Mouse (Mus musculus) thymus, adult 2 months (tissue): ENCODE data around the gene Pex13.

Experiments used
- CTCF ChIP-seq: fragments of 200-500 bp; IDR thresholded peaks from 2 replicates; pipeline ENCODE4 v1.5.1; 2012; ENCODE audit warnings: mild to moderate bottlenecking, control low read depth, low read length, moderate library complexity, borderline replicate concordance; ENCODE audit not compliant: control insufficient read depth, poor library complexity, insufficient read depth; ENCODE audit errors: extremely low read depth
- POLR2A ChIP-seq: fragments of 200-500 bp; IDR thresholded peaks from 2 replicates; pipeline ENCODE4 v1.6.1; 2012; ENCODE audit warnings: mild to moderate bottlenecking, low read length, control low read depth, moderate library complexity; ENCODE audit not compliant: control insufficient read depth, poor library complexity, insufficient read depth; ENCODE audit errors: extremely low read depth

DNA sequence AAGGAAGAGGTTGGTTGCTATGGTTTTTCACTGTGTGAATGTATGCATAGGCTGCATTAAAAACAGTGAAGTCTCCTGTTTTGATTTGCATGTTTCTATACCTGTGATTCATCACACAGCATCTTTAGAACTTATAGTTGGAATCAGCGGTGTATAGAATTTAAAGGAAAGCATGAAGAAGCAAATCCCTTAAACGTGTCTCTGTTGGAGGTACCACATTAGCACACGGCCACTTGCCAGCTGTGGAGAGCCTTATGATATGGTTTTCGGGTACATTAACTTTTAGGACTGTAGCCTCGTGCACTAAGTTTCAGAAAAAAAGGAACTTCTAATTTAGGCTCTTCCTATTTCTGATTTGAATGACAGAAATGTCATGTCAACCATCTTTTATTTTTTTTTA, 16.8 kb upstream of the Pex13 start:
- TF ChIP-seq POLR2A, result no peak
- TF ChIP-seq CTCF, result no peak
